Mouse (Mus musculus) heart, embryonic 12.5 days (tissue): ENCODE results near the gene Zbtb7b. TPM values are rescaled to one million over a fixed set of nuclear protein-coding genes. Genes with fewer than 3 reads are reported as not detected.

ENCODE experiments used
- ATAC-seq: fragments of 200-750 bp; cut with Nextera tagmentation; 2 replicates; pipeline ENCODE4 v1.8.0; 2017; ENCODE audit warnings: moderate TSS enrichment, moderate library complexity; ENCODE audit not compliant: insufficient number of reproducible peaks, low FRiP score
- H3K27ac ChIP-seq: fragments of 300-500 bp; sonication (generic); 2 replicates; pipeline ENCODE4 v1.5.1; 2016; ENCODE audit warnings: mild to moderate bottlenecking, moderate library complexity; ENCODE audit not compliant: poor library complexity, severe bottlenecking
- H3K27me3 ChIP-seq: fragments of 300-500 bp; sonication (generic); replicated peaks from 2 replicates; pipeline ENCODE4 v1.6.1; 2016; ENCODE audit warnings: mild to moderate bottlenecking, moderate library complexity
- H3K36me3 ChIP-seq: fragments of 300-500 bp; sonication (generic); 2 replicates; pipeline ENCODE4 v1.6.1; 2016; ENCODE audit warnings: mild to moderate bottlenecking, moderate library complexity
- H3K4me1 ChIP-seq: fragments of 300-500 bp; sonication (generic); replicated peaks from 2 replicates; pipeline ENCODE4 v1.6.1; 2016; ENCODE audit warnings: mild to moderate bottlenecking
- H3K4me2 ChIP-seq: fragments of 300-500 bp; sonication (generic); 2 replicates; pipeline ENCODE4 v1.6.1; 2016; ENCODE audit warnings: mild to moderate bottlenecking, moderate library complexity
- H3K4me3 ChIP-seq: fragments of 300-500 bp; sonication (generic); 2 replicates; pipeline ENCODE4 v1.5.1; 2016; ENCODE audit warnings: mild to moderate bottlenecking
- H3K9ac ChIP-seq: fragments of 300-500 bp; sonication (generic); 2 replicates; pipeline ENCODE4 v1.6.1; 2016; ENCODE audit warnings: mild to moderate bottlenecking, moderate library complexity
- H3K9me3 ChIP-seq: fragments of 300-500 bp; sonication (generic); replicated peaks from 2 replicates; pipeline ENCODE4 v1.6.1; 2016; ENCODE audit warnings: mild to moderate bottlenecking, moderate library complexity
- WGBS: fragments of 180-500 bp; shearing (Covaris S2); methylation state at CpG from one replicate; pipeline ENCODE4 v1.1.7; 2016; 5-methylcytosine and 5-hydroxymethylcytosine counted together
- polyA plus RNA-seq: library from polyadenylated mRNA; unstranded; fragments of >200 nt; fragmentation: Nextera tagmentation; extraction: Ambion mirVana; gene quantifications from 2 replicates; pipeline ENCODE4 v1.2.1, GENCODE M21; 2016

Gene Zbtb7b
- polyA plus RNA-seq, 1 experiment from 2014 or later, result 1.6 TPM

GRCm38 (mm10) chr3:89425141-89425525 lies 30.6 kb upstream of the Zbtb7b start:
- no peak for ATAC-seq
- Histone ChIP-seq H3K9ac (no peak overlapping the region), H3K9me3 (no peaks in the 10 kb centered on the region), H3K4me1 (peaks cover 35% of the 10 kb centered on the region), H3K36me3 (peaks cover 51% of the 10 kb centered on the region), H3K4me2 (no peak overlapping the region), H3K27ac (no peak overlapping the region), H3K4me3 (no peak overlapping the region), H3K27me3 (no peaks in the 10 kb centered on the region)
- WGBS, result 87% methylated on average over 5 of the region's 5 CpGs

- no peak overlapping the region for H3K4me3 ChIP-seq
- H3K36me3 ChIP-seq, result peaks cover 51% of the 10 kb centered on the region
- H3K9ac ChIP-seq, result no peak overlapping the region
- no peak overlapping the region for H3K27ac ChIP-seq
- H3K27me3 ChIP-seq, result no peaks in the 10 kb centered on the region
- H3K9me3 ChIP-seq, result no peaks in the 10 kb centered on the region
- H3K4me2 ChIP-seq, result no peak overlapping the region
- WGBS, result 77% methylated on average over 5 of the region's 5 CpGs
- peaks cover 40% of the 10 kb centered on the region for H3K4me1 ChIP-seq
- ATAC-seq, result no peak
Measured at GRCm38 (mm10) chr3:89424416-89425140, 30.0 kb upstream of the Zbtb7b start.

GRCm38 (mm10) chr3:89422556-89423205 lies 28.1 kb upstream of the Zbtb7b start:
- Histone ChIP-seq H3K27ac (peak overlapping the region; percentile 90), H3K4me1 (peaks cover 41% of the 10 kb centered on the region), H3K27me3 (no peaks in the 10 kb centered on the region), H3K4me3 (peak overlapping the region; percentile 62), H3K36me3 (peaks cover 45% of the 10 kb centered on the region), H3K9ac (peak overlapping the region; percentile 89), H3K4me2 (peak overlapping the region; percentile 87), H3K9me3 (no peaks in the 10 kb centered on the region)
- WGBS, result 52% methylated on average over 6 of the region's 6 CpGs
- ATAC-seq, result no peak

GRCm38 (mm10) chr3:89421810-89422473 lies 27.4 kb upstream of the Zbtb7b start:
- H3K4me2 ChIP-seq, result peak overlapping the region; percentile 87
- H3K4me1 ChIP-seq, result peaks cover 41% of the 10 kb centered on the region
- H3K4me3 ChIP-seq, result peak overlapping the region; percentile 62
- 4% methylated on average over 22 of the region's 22 CpGs for WGBS
- H3K27me3 ChIP-seq, result no peaks in the 10 kb centered on the region
- H3K9ac ChIP-seq, result peak overlapping the region; percentile 89
- H3K36me3 ChIP-seq, result peaks cover 38% of the 10 kb centered on the region
- no peaks in the 10 kb centered on the region for H3K9me3 ChIP-seq
- peak overlapping the region; percentile 90 for H3K27ac ChIP-seq
- ATAC-seq, result no peak

- Histone ChIP-seq H3K4me1 (peaks cover 48% of the 10 kb centered on the region), H3K4me2 (peak overlapping the region; percentile 87), H3K9me3 (no peaks in the 10 kb centered on the region), H3K27me3 (no peaks in the 10 kb centered on the region), H3K9ac (peak overlapping the region; percentile 89), H3K36me3 (peaks cover 33% of the 10 kb centered on the region), H3K4me3 (peak overlapping the region; percentile 62), H3K27ac (peak overlapping the region; percentile 90)
- WGBS, result 4% methylated on average over 11 of the region's 11 CpGs
- peak; percentile 88 for ATAC-seq
Measured at GRCm38 (mm10) chr3:89421002-89421774, 26.6 kb upstream of the Zbtb7b start.

GRCm38 (mm10) chr3:89420421-89420820 lies 25.8 kb upstream of the Zbtb7b start:
- peak overlapping the region; percentile 90 for H3K27ac ChIP-seq
- ATAC-seq, result no peak
- no peaks in the 10 kb centered on the region for H3K9me3 ChIP-seq
- 60% methylated on average over 2 of the region's 2 CpGs for WGBS
- H3K4me2 ChIP-seq, result peak overlapping the region; percentile 87
- H3K36me3 ChIP-seq, result peaks cover 34% of the 10 kb centered on the region
- H3K4me3 ChIP-seq, result peak overlapping the region; percentile 62
- H3K9ac ChIP-seq, result peak overlapping the region; percentile 89; the same call in 1 of the 2 replicates
- no peaks in the 10 kb centered on the region for H3K27me3 ChIP-seq
- peaks cover 48% of the 10 kb centered on the region for H3K4me1 ChIP-seq

- no peaks in the 10 kb centered on the region for H3K9me3 ChIP-seq
- H3K4me1 ChIP-seq, result peaks cover 48% of the 10 kb centered on the region
- peak overlapping the region; percentile 78 for H3K4me2 ChIP-seq
- WGBS, result 11% methylated on average over 3 of the region's 3 CpGs
- peak overlapping the region; percentile 96 for H3K27ac ChIP-seq
- peak overlapping the region; percentile 70 for H3K9ac ChIP-seq
- ATAC-seq, result no peak
- H3K4me3 ChIP-seq, result peak overlapping the region; percentile 62
- no peaks in the 10 kb centered on the region for H3K27me3 ChIP-seq
- H3K36me3 ChIP-seq, result peaks cover 34% of the 10 kb centered on the region
Measured at GRCm38 (mm10) chr3:89419981-89420380, 25.4 kb upstream of the Zbtb7b start.

GRCm38 (mm10) chr3:89419571-89419970 lies 25.0 kb upstream of the Zbtb7b start:
- ATAC-seq, result no peak
- Histone ChIP-seq H3K4me1 (peaks cover 44% of the 10 kb centered on the region), H3K9ac (peak overlapping the region; percentile 70), H3K36me3 (peaks cover 34% of the 10 kb centered on the region), H3K4me3 (peak overlapping the region; percentile 62), H3K27me3 (no peaks in the 10 kb centered on the region), H3K27ac (peak overlapping the region; percentile 96), H3K9me3 (0 out of 2 replicates have a peak, but pooled peaks cover 3% of the 10 kb centered on the region), H3K4me2 (peak overlapping the region; percentile 78)
- WGBS, result under 1% methylated on average over 9 of the region's 9 CpGs

- peak; percentile 27 for ATAC-seq
- peak overlapping the region; percentile 70 for H3K9ac ChIP-seq
- H3K36me3 ChIP-seq, result peaks cover 34% of the 10 kb centered on the region
- WGBS, result under 1% methylated on average over 16 of the region's 16 CpGs
- no peaks in the 10 kb centered on the region for H3K27me3 ChIP-seq
- H3K4me1 ChIP-seq, result peaks cover 43% of the 10 kb centered on the region
- H3K4me3 ChIP-seq, result peak overlapping the region; percentile 62
- peak overlapping the region; percentile 78 for H3K4me2 ChIP-seq
- H3K27ac ChIP-seq, result peak overlapping the region; percentile 96
- H3K9me3 ChIP-seq, result 0 out of 2 replicates have a peak, but pooled peaks cover 4% of the 10 kb centered on the region
Measured at GRCm38 (mm10) chr3:89418861-89419250, 24.3 kb upstream of the Zbtb7b start.

- peak; percentile 90 for ATAC-seq
- H3K9me3 ChIP-seq, result 0 out of 2 replicates have a peak, but pooled peaks cover 4% of the 10 kb centered on the region
- peaks cover 32% of the 10 kb centered on the region for H3K36me3 ChIP-seq
- WGBS, result under 1% methylated on average over 39 of the region's 39 CpGs
- H3K4me2 ChIP-seq, result peak within 1 kb of the TSS; percentile 78
- peaks cover 41% of the 10 kb centered on the region for H3K4me1 ChIP-seq
- H3K9ac ChIP-seq, result peak within 1 kb of the TSS; percentile 74
- peak within 1 kb of the TSS; percentile 62 for H3K4me3 ChIP-seq
- peak within 1 kb of the TSS; percentile 96 for H3K27ac ChIP-seq
- no peaks in the 10 kb centered on the region for H3K27me3 ChIP-seq
Measured at GRCm38 (mm10) chr3:89418170-89418860, 23.7 kb upstream of the Zbtb7b start, which contains the start of the genes Cks1b and Shc1. TSS of gene Cks1b (minus strand) at chr3:89418383. TSS of gene Shc1 (plus strand) at chr3:89418443.
